Mouse (Mus musculus) kidney, embryonic 16.5 days (tissue): ENCODE results near the gene H2al1i. TPM values are rescaled to one million over a fixed set of nuclear protein-coding genes. Genes with fewer than 3 reads are reported as not detected.

Source experiments
- polyA plus RNA-seq: library from polyadenylated mRNA; unstranded; fragments of >200 nt; fragmentation: Nextera tagmentation; extraction: Ambion mirVana; gene quantifications from 2 replicates; pipeline ENCODE4 v1.2.1, GENCODE M21; 2015

The H2al1i gene
- polyA plus RNA-seq, 1 experiment from 2014 or later, result not detected

Other genes starting within 250 kb of the H2al1i start
- gene H2al1a, start 25.4 kb upstream of the H2al1i start, polyA plus RNA-seq, result not detected in 2 replicates
- gene H2al1b, start 22.2 kb upstream of the H2al1i start, polyA plus RNA-seq, result not detected in 2 replicates
- gene H2al1c, start 19.0 kb upstream of the H2al1i start, polyA plus RNA-seq, result not detected in 2 replicates
- gene H2al1d, start 15.8 kb upstream of the H2al1i start, polyA plus RNA-seq, result not detected in 2 replicates
- gene H2al1e, start 12.7 kb upstream of the H2al1i start, polyA plus RNA-seq, result not detected in 2 replicates
- not detected in 2 replicates for gene H2al1f, start 9.5 kb upstream of the H2al1i start, polyA plus RNA-seq
- not detected in 2 replicates for gene H2al1g, start 6.4 kb upstream of the H2al1i start, polyA plus RNA-seq
- not detected in 2 replicates for gene H2al1h, start 3.2 kb upstream of the H2al1i start, polyA plus RNA-seq
- gene H2al1j, start 3.2 kb downstream of the H2al1i start, polyA plus RNA-seq, result not detected in 2 replicates